Mouse (Mus musculus) forebrain, embryonic 16.5 days (tissue): Measurements from ENCODE around the gene Atg13. TPM values are rescaled to one million over a fixed set of nuclear protein-coding genes. Genes with fewer than 3 reads are reported as not detected.

ENCODE experiments used
- ATAC-seq: fragments of 200-750 bp; cut with Nextera tagmentation; 2 replicates; pipeline ENCODE4 v1.8.0; 2017; ENCODE audit warnings: mild to moderate bottlenecking, moderate library complexity
- H3K27ac ChIP-seq: fragments of 300-500 bp; sonication (generic); 2 replicates; pipeline ENCODE4 v1.5.1; 2014; ENCODE audit warnings: low read length, control low read depth
- H3K27me3 ChIP-seq: fragments of 300-500 bp; sonication (generic); replicated peaks from 2 replicates; pipeline ENCODE4 v1.6.1; 2014; ENCODE audit warnings: low read length; ENCODE audit not compliant: control insufficient read depth, insufficient read depth
- H3K36me3 ChIP-seq: fragments of 300-500 bp; sonication (generic); 2 replicates; pipeline ENCODE4 v1.6.1; 2014; ENCODE audit not compliant: control insufficient read depth, insufficient read depth
- H3K4me1 ChIP-seq: fragments of 300-500 bp; sonication (generic); replicated peaks from 2 replicates; pipeline ENCODE4 v1.6.1; 2014; ENCODE audit warnings: low read length; ENCODE audit not compliant: control insufficient read depth, insufficient read depth
- H3K4me2 ChIP-seq: fragments of 300-500 bp; sonication (generic); 2 replicates; pipeline ENCODE4 v1.6.1; 2014; ENCODE audit warnings: mild to moderate bottlenecking, low read length, control low read depth
- H3K4me3 ChIP-seq: fragments of 300-500 bp; sonication (generic); replicated peaks from 2 replicates; pipeline ENCODE4 v1.5.1; 2014; ENCODE audit warnings: mild to moderate bottlenecking, low read length, control low read depth
- H3K9ac ChIP-seq: fragments of 300-500 bp; sonication (generic); replicated peaks from 2 replicates; pipeline ENCODE4 v1.6.1; 2014; ENCODE audit warnings: low read depth, low read length, control low read depth
- H3K9me3 ChIP-seq: fragments of 300-500 bp; sonication (generic); 2 replicates; pipeline ENCODE4 v1.6.1; 2016; ENCODE audit warnings: low read length; ENCODE audit not compliant: control insufficient read depth
- WGBS: fragments of 180-500 bp; shearing (Covaris S2); extraction: QIAGEN DNeasy Blood & Tissue Kit; methylation state at CpG from one replicate; pipeline ENCODE4 v1.1.7; 2014; 5-methylcytosine and 5-hydroxymethylcytosine counted together
- polyA plus RNA-seq: library from polyadenylated mRNA; unstranded; fragments of >200 nt; fragmentation: Nextera tagmentation; extraction: Ambion mirVana; gene quantifications from 2 replicates; pipeline ENCODE4 v1.2.1, GENCODE M21; 2015

Atg13 gene
- polyA plus RNA-seq, 1 experiment from 2014 or later = 45.0 TPM

- WGBS = 94% methylated on average over 11 of the region's 11 CpGs
- peaks cover 29% of the 10 kb centered on the region for H3K36me3 ChIP-seq
- ATAC-seq = no peak
- H3K27me3 ChIP-seq = no peaks in the 10 kb centered on the region
- no peak overlapping the region for H3K9ac ChIP-seq
- no peak overlapping the region for H3K4me2 ChIP-seq
- no peak overlapping the region for H3K27ac ChIP-seq
- H3K4me1 ChIP-seq = peaks cover 7% of the 10 kb centered on the region
- no peak overlapping the region for H3K4me3 ChIP-seq
- H3K9me3 ChIP-seq = no peaks in the 10 kb centered on the region
Measured at GRCm38 (mm10) chr2:91644021-91644420, 66.4 kb downstream of the Atg13 start.

GRCm38 (mm10) chr2:91642825-91643415 is 67.5 kb downstream of the Atg13 start:
- no peak overlapping the region for H3K4me2 ChIP-seq
- no peaks in the 10 kb centered on the region for H3K9me3 ChIP-seq
- H3K27ac ChIP-seq = no peak overlapping the region
- 90% methylated on average over 2 of the region's 2 CpGs for WGBS
- ATAC-seq = no peak
- no peak overlapping the region for H3K4me3 ChIP-seq
- H3K27me3 ChIP-seq = no peaks in the 10 kb centered on the region
- no peaks in the 10 kb centered on the region for H3K4me1 ChIP-seq
- H3K36me3 ChIP-seq = peaks cover 29% of the 10 kb centered on the region
- no peak overlapping the region for H3K9ac ChIP-seq

- no peak for ATAC-seq
- Histone ChIP-seq H3K4me3 (no peak overlapping the region), H3K4me2 (no peak overlapping the region), H3K27ac (no peak overlapping the region), H3K9ac (no peak overlapping the region), H3K36me3 (0 out of 2 replicates have a peak, but pooled peaks cover 3% of the 10 kb centered on the region), H3K9me3 (no peaks in the 10 kb centered on the region), H3K27me3 (no peaks in the 10 kb centered on the region), H3K4me1 (no peaks in the 10 kb centered on the region)
- WGBS = 84% methylated on average over 6 of the region's 6 CpGs
Measured at GRCm38 (mm10) chr2:91638931-91639330, 71.4 kb downstream of the Atg13 start.

DNA sequence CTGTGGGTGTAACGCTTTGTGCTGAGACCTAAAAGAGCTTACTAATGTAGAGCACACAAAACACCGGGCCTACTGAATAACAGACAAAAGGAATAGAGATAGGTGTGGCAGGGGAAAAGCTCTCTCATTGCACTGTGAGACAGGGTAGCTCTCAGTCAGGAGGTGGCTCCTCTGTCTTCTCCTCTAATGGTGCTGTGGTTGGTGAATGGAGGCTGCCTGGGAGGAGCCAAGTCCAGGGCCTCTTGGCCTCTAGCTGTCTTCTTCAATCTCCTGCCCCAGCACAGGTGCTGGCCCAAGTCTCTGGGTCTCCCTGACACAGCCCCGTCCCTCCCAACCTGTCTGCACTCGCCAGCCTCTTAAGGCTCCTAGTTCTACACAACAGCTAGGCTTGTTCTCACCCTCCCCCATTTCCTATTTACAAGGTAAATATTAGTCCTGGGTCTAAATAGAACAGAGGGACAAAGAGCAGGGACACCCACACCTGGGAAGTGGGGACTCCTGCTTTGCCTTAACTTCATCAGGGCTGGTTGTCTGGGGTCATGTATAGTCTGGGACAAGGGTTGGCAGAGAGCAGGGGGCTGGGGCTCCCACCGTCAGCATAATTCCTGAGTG is 73.5 kb downstream of the Atg13 start:
- Histone ChIP-seq H3K36me3 (no peaks in the 10 kb centered on the region), H3K9ac (no peak overlapping the region), H3K27ac (no peak overlapping the region), H3K9me3 (no peaks in the 10 kb centered on the region), H3K4me1 (no peaks in the 10 kb centered on the region), H3K27me3 (no peaks in the 10 kb centered on the region), H3K4me2 (no peak overlapping the region), H3K4me3 (no peak overlapping the region)
- 88% methylated on average over 5 of the region's 5 CpGs for WGBS
- no peak for ATAC-seq

GRCm38 (mm10) chr2:91636229-91636628 is 74.1 kb downstream of the Atg13 start, which contains the start of gene F2:
Gene F2, minus strand, starts transcription at chr2:91636414.
- no peak within 1 kb of the TSS for H3K9ac ChIP-seq
- ATAC-seq = no peak
- WGBS = 93% methylated on average over 8 of the region's 8 CpGs
- H3K9me3 ChIP-seq = no peaks in the 10 kb centered on the region
- H3K4me2 ChIP-seq = no peak within 1 kb of the TSS
- H3K4me3 ChIP-seq = no peak within 1 kb of the TSS
- no peaks in the 10 kb centered on the region for H3K4me1 ChIP-seq
- no peaks in the 10 kb centered on the region for H3K36me3 ChIP-seq
- no peak within 1 kb of the TSS for H3K27ac ChIP-seq
- H3K27me3 ChIP-seq = no peaks in the 10 kb centered on the region

DNA sequence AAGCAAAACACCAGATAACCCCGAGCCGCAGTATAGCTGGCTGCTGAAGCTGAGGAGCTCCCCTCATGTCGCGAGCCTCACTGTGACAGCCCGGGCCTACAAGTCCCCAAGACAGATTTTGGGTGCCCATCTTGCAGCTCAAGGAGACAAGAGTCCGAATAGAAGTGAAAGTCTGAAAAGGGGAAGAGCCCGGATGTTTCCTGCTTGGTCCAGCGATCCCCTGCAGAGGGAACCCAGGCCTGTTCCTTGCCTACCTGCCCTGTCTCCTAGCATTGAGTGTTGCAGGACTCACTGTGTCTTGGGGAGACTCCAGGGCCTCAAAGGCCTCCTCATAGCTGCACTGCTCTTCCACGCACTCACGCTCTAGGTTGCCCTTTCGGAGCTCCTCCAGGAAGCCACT is 74.9 kb downstream of the Atg13 start:
- no peak overlapping the region for H3K27ac ChIP-seq
- WGBS = 90% methylated on average over 11 of the region's 11 CpGs
- H3K9me3 ChIP-seq = no peaks in the 10 kb centered on the region
- no peak overlapping the region for H3K9ac ChIP-seq
- no peaks in the 10 kb centered on the region for H3K36me3 ChIP-seq
- no peak overlapping the region for H3K4me3 ChIP-seq
- no peaks in the 10 kb centered on the region for H3K27me3 ChIP-seq
- H3K4me2 ChIP-seq = no peak overlapping the region
- no peaks in the 10 kb centered on the region for H3K4me1 ChIP-seq
- ATAC-seq = no peak

DNA sequence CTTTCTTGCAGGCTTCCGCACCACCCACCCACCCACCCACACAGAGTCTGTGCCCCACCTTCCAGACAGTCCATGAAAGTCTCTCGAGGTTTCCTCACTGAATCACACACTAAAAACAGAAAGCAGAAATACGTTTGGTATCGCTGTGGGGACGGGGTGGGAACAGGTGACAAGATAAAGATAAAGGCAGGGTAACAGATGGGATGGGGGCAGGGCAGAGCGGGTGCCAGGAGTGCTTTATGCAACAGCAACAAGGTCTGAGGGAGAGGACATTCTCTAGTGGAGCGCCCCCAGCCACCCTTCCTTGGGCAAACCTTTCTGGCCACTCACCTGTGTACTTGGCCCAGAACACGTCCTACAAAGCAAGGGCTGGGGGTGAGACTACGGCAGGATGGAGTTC is 75.5 kb downstream of the Atg13 start:
- Histone ChIP-seq H3K4me2 (no peak overlapping the region), H3K36me3 (no peaks in the 10 kb centered on the region), H3K4me3 (no peak overlapping the region), H3K27ac (no peak overlapping the region), H3K4me1 (no peaks in the 10 kb centered on the region), H3K9me3 (no peaks in the 10 kb centered on the region), H3K9ac (no peak overlapping the region), H3K27me3 (no peaks in the 10 kb centered on the region)
- 75% methylated on average over 9 of the region's 9 CpGs for WGBS
- no peak for ATAC-seq

- Histone ChIP-seq H3K36me3 (no peaks in the 10 kb centered on the region), H3K4me2 (no peak overlapping the region), H3K9me3 (no peaks in the 10 kb centered on the region), H3K4me1 (no peaks in the 10 kb centered on the region), H3K27me3 (no peaks in the 10 kb centered on the region), H3K27ac (no peak overlapping the region), H3K9ac (no peak overlapping the region), H3K4me3 (no peak overlapping the region)
- WGBS = 81% methylated on average over 12 of the region's 12 CpGs
- ATAC-seq = no peak
Measured at GRCm38 (mm10) chr2:91633334-91633977, 76.9 kb downstream of the Atg13 start.

- Histone ChIP-seq H3K4me3 (no peak overlapping the region), H3K36me3 (no peaks in the 10 kb centered on the region), H3K4me1 (no peaks in the 10 kb centered on the region), H3K9me3 (no peaks in the 10 kb centered on the region), H3K27me3 (no peaks in the 10 kb centered on the region), H3K4me2 (no peak overlapping the region), H3K27ac (no peak overlapping the region), H3K9ac (no peak overlapping the region)
- ATAC-seq = no peak
- 75% methylated on average over 5 of the region's 5 CpGs for WGBS
Measured at GRCm38 (mm10) chr2:91632316-91632715, 78.1 kb downstream of the Atg13 start.
